Mouse (Mus musculus): Measurements from ENCODE around the gene Padi3.

Padi3 gene

DNA sequence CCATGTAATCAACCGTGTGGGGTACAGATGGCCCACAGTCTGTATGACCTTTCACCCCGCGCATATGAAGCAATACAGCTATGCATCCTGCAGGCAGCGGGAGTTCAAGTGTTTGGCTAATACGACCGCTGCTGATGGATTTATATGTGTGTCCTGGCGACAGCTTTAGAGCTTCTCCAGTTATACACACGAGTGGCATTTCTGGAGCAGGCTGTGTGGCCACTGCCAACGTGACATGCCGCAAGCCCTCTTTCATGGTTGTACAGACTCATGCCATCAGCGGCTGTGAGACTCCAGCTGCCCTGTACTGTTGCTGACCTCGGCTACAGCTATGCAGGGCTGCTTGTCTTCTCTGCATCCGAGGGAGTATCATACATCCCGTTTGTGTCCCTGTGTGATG, 29.9 kb downstream of the Padi3 start:
- DNase-seq (ENCODE audit: low read depth, low spot score) = no peak

DNA sequence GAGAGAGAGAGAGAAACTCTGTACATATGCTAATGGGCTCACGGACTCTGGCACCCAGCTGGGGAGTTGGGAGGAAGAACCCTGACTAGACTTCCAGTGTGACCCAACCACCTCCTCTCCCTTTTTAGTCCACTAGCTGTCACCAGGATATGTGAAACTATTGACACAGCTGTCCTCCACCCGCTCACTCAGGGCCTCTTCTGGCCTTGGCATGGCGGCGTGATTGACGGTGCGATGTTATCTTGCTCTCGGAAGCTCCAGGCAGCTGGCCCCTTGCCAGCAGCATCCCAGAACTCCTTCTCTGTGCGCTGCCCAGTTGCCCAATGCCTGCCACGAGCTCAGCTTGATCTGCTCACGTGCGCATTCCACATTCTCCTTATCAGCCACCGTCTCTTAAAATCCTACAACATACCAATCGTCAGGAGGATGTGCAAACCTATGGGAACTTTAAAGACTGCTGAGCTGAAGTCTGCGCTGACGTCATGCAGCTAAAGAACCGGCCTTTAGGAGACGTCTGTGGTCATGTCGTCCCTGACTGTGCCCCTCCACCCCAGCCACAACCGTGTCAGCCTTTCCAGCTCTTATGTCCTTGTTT, 30.5 kb downstream of the Padi3 start:
- DNase-seq (ENCODE audit: low read depth, low spot score) = no peak

DNA sequence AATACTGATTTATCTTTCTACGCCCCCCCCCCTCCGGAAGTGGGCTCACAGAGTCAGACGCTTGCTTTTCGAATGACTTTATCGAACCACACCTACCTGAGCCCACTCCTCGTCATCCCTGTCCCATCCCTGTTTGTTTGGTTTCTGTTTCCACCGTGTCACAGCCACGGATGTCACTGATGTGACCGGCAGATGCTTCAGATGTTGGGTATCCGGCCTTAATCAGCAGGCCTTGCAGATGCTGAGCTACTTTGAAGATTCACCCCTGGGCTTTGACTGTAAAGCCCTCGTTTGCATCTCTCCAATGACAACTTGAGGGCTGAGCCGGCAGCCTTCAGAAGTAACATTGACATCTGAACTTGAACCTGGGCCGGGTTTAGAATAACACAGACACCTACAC, 33.8 kb downstream of the Padi3 start:
- no peak for DNase-seq (ENCODE audit: low read depth, low spot score)

DNA sequence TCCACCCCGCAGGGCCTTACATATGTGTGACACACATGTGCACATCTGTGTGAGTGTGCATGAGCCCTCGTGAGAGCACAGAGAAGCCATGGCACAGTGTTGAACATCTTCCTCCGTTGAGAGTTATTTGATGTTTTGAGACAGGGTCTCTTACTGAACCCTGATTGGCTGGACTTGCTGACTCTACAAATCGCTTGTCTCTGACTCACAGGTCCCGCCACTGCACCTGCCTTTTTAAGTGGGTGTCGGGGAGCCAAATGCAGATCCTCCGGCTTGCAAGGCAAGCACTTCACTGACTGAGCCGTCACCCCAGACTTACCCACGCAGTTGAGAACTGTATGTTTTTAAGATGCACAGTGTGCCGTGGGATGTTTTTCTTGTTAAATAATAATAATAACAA, 34.6 kb downstream of the Padi3 start:
- no peak for DNase-seq (ENCODE audit: low read depth, low spot score)

DNA sequence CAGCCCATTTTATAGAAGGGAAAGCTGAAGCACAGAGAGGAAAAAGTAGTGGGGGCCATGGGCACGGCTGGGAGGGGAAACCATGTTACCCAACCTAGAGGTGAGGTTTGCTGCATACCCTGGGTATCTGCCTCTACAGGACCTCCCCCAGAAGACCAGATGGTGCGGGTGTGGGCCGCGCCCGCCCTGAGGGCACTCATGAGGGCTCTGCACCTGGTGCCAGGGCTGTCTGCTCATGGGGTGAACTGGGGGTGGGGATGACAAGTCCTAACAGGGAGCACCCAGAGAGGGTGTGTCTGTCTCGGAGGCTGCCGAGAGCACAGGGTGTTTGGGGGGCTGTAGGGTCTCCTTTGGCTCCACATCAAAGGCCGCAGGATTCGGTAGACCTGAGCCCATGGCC, 35.6 kb downstream of the Padi3 start:
- no peak for DNase-seq (ENCODE audit: low read depth, low spot score)

DNA sequence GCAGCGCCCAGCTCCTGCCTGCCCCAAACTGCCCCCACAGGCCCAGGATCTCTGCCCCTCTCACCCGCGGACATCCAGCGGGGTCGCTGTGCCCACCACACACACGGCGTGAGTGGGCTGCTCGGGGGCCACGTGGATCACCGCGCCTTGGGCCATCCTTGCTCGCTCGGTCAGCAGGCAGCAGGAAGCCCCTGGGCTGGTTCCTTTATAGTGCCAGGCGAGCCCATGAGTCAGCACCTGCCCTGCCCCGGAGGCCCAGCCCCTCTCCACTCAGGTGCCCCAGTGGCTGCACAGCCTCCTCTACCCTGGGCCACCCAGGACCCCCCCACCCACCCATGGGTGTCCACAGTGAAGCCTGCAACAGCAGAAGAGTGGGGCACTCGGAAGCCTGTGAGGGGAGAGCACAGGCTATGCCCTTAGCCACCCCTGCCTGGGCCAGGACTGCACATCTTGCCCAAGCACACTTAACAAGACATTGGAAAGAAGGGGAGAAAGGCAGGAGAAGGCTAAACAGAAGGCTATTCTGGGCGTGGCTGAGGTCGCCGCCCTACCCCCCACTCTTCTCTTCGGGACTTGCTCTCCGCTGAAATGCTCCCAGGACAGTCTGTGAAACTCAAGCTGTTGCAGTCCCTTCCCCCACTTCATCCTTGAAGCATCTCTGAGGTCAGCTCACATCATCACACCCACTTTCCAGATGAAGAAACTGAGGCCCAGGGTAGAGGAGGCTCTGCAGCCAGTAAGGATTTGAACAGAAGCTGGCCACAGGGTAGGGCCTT, 36.2 kb downstream of the Padi3 start, which contains the start of gene Padi4:
Gene Padi4 (minus strand): TSS at position 212 of the 776 bp plus-strand sequence.
- no peak for DNase-seq (ENCODE audit: low read depth, low spot score)

DNA sequence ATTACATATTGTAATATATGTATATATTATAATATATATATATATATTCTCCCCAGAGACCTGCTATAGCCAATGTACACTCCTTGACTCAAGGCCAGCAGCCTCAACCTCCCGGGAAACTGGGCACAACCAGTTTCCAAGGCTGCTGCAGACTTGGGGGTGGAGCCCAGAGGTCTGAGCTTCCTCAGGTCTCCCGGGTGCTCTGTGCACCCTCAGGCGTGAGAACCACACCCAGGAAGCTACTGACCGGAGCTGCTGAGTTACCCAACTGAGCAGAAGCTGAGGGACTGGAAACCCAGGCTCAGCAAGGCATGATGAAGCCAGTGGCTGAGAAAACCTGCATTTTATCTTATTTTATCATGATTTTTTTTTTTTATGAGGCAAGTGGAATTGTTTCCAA, 39.4 kb downstream of the Padi3 start:
- no peak for DNase-seq (ENCODE audit: low read depth, low spot score)

DNA sequence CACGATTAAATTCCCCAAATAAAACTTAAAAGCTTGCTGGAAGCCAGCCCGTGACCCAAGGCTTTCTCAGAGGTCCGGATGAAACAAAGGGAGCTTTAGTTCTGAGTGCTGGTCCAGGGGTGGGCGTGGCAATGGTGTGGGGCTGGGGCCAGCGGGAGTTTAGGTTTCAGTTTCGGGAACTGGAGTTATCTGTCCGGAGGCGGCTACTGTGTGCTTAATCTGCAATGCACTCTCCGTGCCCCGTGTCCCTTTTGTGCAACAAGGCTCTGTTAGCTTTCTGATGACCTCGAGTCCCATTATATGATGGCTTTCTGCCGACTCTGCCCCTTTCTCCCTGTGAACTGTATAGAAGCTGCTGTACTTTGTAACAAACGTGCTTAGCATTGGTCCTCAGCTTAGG, 40.0 kb downstream of the Padi3 start:
- no peak for DNase-seq (ENCODE audit: low read depth, low spot score)

DNA sequence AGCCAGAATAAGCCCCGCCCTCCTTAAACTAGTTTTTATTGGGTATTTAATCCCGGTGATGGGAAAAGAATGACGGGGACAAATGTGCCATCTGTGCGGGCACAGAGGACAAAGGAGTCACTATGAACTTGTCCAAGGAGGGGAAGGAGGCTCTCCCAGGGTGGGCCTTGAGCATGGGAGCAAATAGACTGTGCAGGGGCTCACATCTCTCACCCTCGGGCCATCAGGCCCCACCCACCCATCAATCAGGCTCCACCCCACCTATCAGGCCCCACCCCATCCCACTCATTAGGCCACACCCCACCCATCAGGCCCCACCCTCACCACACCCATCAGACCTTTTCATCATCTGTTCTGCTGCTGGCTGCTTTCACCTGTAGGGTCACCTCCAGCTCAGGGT, 41.5 kb downstream of the Padi3 start:
- DNase-seq (ENCODE audit: low read depth, low spot score) = no peak

DNA sequence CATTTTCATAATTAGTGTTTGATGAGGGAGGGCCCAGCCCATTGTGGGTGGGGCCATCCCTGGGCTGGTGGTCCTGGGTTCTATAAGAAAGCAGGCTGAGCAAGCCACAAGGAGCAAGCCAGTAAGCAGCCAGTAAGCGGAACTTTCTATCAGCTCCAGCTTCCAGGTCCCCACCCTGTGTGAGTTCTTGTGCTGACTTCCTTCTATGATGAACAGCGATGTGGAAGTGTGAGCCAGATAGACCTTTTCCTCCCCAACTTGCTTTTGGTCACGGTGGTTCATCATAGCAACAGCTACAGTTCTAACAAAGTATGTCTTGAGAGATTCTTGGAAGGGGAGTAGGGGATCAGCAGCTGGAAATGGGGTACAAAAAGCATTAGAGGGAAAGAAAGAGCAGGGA, 44.5 kb downstream of the Padi3 start:
- DNase-seq (ENCODE audit: low read depth, low spot score) = no peak

DNA sequence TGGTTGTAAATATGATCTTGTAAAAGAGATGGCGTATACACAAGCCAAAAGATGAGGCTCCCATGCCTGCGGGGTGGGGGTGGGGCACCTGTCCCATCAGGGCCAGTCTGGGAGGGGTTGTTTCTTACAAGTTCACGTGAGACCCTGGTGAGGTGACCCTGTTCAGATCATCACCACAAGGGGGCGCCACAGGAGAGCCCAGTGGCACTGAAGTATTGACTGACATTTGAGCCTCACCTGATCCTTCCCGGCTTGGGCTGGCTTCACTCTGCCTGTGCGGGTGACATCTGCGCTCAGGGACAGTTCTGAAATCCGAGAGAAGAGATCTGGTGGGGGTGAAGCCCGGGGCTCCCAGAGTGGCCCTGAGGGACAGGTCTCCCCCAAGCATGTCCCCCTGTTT, 47.3 kb downstream of the Padi3 start:
- peak; percentile 52 for DNase-seq (ENCODE audit: low read depth, low spot score)

DNA sequence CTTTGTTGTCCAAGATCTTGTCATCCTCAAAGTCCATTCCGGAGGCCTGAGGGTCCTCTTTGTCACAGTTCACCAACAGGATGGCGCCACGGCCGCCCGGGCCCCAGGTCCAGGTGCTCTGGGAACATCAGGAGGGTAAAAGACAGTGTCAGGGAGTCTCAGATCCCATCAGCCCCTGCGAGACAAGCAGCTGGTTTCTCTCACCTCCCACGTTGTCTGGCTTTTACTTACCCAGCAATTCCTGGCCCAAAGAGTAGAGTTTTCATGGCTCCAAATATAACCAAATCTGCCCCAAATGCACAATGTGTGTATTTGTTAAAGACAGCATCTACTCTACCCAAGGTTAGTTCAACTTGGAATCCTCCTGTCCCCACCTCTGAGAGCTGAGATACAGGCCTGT, 48.8 kb downstream of the Padi3 start:
- DNase-seq (ENCODE audit: low read depth, low spot score) = no peak

DNA sequence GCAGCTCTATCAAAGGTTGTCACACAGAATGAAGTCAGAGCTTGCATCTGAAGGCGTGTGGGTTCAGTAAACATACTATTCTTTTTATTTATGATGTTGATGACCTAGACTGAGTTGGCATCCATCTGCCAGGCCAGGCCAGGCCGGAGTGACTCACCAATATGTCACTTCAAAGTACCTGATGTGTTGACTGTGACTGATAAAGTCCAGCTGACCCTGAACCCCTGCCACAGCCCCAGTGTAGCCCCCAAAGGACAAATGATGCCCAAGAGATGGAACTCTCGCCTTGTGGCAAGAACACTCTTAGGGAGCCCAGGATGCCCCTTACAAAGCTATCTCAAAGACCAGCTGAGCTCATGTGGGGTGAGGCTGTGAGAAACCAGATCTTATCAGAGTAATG, 54.6 kb downstream of the Padi3 start:
- no peak for DNase-seq (ENCODE audit: low read depth, low spot score)

DNA sequence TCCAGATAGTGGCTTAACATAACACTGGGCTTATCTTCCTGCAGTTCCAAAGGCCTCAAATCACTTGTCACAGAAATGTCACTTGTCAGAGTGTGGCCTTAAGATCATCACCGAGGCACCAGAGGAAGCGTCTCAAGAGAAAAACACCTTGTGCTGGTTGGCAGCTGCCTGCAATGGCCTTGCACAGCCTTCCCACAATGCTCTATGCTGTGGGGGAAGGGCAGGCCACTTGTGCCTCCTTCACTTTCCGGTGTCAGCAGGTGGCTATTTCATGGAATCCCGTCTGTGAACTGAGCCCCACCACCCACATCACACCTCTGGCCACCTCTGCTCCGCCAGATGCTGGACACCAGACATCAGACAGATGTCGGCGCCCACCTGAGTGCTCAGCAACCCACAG, 57.1 kb downstream of the Padi3 start:
- no peak for DNase-seq (ENCODE audit: low read depth, low spot score)

DNA sequence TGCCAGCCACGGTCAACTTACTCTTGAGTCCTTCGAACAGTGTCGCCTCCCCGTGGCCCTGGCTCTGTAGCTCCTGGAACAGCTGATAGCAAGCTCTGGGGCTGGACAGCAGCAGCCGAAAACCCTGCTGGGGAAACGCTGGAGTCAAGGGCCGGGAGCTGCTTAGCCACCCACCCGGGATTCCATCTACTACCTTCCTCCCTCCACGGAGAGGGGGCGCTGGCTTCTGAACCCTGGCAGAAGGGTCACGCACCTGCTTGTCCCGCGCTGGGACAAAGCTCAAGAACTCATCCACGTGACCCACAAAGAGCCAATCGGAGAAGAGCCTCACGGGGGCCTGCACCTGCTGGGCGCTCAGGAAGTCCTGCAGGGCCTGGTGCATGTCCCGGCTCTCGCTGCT, 60.1 kb downstream of the Padi3 start:
- DNase-seq (ENCODE audit: low read depth, low spot score) = no peak

DNA sequence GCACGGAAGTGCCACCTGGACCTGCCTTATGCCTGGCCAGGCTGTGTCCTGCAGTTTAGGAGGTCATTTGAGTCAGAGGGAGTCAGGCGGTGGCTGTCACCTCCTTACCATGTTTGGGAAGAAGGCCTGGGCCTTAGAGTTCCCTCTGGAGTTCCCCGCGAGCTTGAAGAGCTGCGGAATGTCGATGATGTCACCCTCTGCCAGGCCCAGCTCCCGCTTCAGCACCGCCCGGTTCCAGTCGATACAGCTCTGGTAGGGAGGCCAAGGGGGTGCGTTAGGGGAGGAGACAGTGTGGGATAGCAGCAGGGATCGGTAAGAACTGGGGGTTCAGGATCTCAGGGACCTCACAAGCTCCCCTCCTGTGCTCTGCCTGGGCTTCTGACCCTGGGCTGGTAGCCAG, 62.5 kb downstream of the Padi3 start:
- no peak for DNase-seq (ENCODE audit: low read depth, low spot score)

DNA sequence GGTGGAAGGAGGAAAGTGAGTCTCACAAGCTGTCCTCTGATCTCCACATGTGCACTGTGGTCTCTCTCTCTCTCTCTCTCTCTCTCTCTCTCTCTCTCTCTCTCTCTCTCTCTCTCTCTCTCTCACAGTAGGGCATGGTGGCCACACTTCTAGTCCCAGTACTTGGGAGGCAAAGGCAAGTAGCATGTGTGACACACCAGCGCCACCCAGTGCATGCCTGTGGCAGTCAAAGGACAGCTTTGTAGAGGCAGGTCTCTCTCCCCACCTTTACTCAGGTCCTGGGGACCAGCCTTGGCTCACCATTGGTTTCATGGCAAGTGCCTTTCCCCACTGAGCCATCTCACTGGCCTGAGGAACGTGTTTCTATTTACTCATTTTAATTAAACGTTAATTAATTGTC, 65.8 kb downstream of the Padi3 start:
- peak; percentile 61 for DNase-seq (ENCODE audit: low read depth, low spot score)

DNA sequence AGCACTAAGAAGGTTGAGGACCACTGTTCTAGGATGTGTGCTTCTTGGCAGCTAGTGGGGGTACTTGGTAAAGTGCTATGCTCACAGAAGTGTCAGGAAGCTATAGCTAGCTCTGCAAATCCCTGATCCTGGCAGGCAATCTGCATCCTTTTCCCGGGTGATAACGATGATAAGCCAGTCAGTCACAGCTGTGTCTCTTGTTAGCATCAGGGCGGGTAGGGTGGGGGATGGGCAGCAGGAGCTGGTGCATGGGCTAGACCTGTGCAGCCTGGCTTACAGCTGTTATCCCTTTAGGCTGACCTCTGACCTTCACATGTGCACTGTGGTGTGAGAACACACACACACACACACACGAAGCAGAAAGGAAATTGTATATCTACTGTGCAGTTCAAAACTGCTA, 67.4 kb downstream of the Padi3 start:
- peak; percentile 33 for DNase-seq (ENCODE audit: low read depth, low spot score)

DNA sequence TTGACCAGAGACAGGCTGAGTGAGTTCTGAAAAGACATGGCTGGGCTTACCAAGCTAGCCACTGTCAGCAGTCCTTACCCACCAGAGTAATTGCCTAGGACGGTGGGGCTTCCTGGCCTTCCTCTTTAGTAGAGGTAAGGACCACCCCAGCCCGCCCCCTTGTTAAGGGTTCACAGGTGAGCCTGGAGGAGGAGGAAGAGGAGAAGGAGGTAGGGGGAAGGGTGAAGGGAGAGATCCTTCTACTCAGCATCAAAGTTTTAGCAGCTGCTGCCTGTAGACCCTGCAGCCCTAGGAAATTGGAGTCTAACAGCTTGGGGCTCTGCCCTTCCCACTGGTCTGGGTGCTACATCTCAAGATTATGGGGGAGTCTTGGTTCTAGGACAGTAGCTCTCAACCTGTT, 67.9 kb downstream of the Padi3 start, which contains the start of gene Padi6:
Gene Padi6 (minus strand): TSS at position 101 of the 400 bp plus-strand sequence.
- no peak for DNase-seq (ENCODE audit: low read depth, low spot score)

DNA sequence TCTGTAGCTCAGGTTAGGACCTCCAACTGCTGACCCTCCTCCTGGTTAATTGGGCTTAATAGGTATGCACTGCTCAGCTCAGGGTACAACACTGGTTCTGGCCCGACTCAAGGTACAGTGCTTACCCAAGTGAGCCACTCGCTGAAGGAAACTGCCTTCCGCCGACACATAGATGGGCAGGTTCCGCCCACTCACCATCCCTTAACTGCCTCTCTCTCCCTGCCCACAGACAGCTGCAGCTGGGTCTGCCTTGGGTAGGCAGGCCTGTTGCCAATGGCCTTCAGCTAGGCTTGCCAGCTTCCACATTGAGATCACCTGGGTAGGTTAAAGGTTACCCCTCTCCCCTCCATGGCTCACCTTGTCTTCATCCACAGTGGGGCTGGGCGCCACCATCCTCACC, 69.0 kb downstream of the Padi3 start:
- no peak for DNase-seq (ENCODE audit: low read depth, low spot score)

DNA sequence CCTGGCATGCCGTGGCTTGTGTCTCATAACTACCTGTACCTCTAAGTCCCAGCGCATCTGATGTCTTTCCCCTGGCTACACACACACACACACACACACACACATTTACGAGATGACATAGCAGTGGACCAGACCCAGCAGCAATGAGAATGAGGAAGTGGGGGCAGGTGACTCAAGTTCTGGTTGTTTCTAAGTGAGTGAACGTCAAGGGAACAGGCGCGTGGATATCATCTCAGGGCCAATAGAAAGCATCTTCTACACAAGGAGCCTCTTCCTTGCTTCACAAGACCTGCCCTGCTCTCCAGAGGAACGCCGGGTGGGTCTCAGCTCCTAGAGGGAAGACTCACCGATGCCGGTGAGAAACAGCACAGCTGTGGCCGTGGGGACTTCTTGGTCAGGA, 69.8 kb downstream of the Padi3 start:
- no peak for DNase-seq (ENCODE audit: low read depth, low spot score)
